8 mouse cellular contexts compared by ENCODE assay signal in the genomic region with DNA sequence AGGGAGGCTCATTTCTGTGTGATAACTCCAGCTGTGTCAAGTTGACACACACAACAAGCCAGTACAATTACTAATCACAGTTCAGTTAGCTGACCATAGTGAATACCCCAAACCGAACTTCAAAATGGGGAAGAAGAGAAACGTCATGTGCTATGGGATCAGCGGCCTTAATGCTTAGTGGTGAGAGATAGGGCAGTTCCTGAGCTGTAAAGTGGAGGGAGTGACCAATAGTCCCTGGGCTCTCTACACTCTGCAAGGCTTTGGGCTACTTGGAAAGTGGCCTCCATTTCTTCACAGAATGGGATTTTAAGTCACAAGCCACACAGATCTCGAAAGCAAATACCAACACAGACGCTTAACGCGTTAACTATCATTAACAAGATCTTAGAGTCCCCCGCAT. TPM values are rescaled to one million over a fixed set of nuclear protein-coding genes. Genes with fewer than 3 reads are reported as not detected.
DNase-seq lines count a peak whose midpoint lies in the region; ATAC-seq and TF ChIP-seq lines count a peak whose summit lies in the region.

No protein-coding gene starts in this region.

- H3K4me2 ChIP-seq in kidney, embryonic 16.5 days (replicated peaks; ENCODE audit: low read depth, low read length): peak overlapping the region; percentile 80
- peak overlapping the region; percentile 94 for H3K4me2 ChIP-seq in hindbrain, postnatal 0 days (ENCODE audit: low read depth, low read length)
- peak overlapping the region; percentile 89 for H3K4me2 ChIP-seq in midbrain, postnatal 0 days (ENCODE audit: low read depth, low read length, poor library complexity, severe bottlenecking)

- DNase-seq in kidney, postnatal 10 days: no peak
- no peak for DNase-seq in hindbrain, postnatal 0 days (ENCODE audit: low spot score)
- no peak for DNase-seq in midbrain, postnatal 0 days (ENCODE audit: low spot score)
- no peak for DNase-seq in spleen, postnatal 4 days (ENCODE audit: low spot score in 2 of 2)
- DNase-seq in kidney, postnatal 14 days: no peak

- no peaks in the 10 kb centered on the region for H3K27me3 ChIP-seq in kidney, embryonic 16.5 days (ENCODE audit: insufficient read depth, low read length)
- H3K27me3 ChIP-seq in hindbrain, postnatal 0 days (ENCODE audit: insufficient read depth, low read length): no peaks in the 10 kb centered on the region
- no peaks in the 10 kb centered on the region for H3K27me3 ChIP-seq in midbrain, postnatal 0 days (ENCODE audit: insufficient read depth, low read length)

- H3K4me1 ChIP-seq in kidney, embryonic 16.5 days (ENCODE audit: insufficient read depth, low read length): peaks cover 20% of the 10 kb centered on the region
- peaks cover 4% of the 10 kb centered on the region for H3K4me1 ChIP-seq in brown adipose tissue, adult 24 weeks (ENCODE audit: control insufficient read depth, insufficient read depth, insufficient read length, low read length)
- peaks cover 24% of the 10 kb centered on the region for H3K4me1 ChIP-seq in hindbrain, postnatal 0 days (ENCODE audit: insufficient read depth, low read length)
- peaks cover 17% of the 10 kb centered on the region for H3K4me1 ChIP-seq in midbrain, postnatal 0 days (ENCODE audit: insufficient read depth, low read length)

- H3K9ac ChIP-seq in kidney, embryonic 16.5 days (replicated peaks; ENCODE audit: low read length): peak overlapping the region; percentile 89
- H3K9ac ChIP-seq in hindbrain, postnatal 0 days (replicated peaks; ENCODE audit: low read length): peak overlapping the region; percentile 92
- peak overlapping the region; percentile 91 for H3K9ac ChIP-seq in midbrain, postnatal 0 days (replicated peaks; ENCODE audit: low read length, poor library complexity, severe bottlenecking)

- H3K36me3 ChIP-seq in kidney, embryonic 16.5 days (ENCODE audit: insufficient read depth, low read length): peaks cover 13% of the 10 kb centered on the region; the same call in 1 of the 2 replicates
- no peaks in the 10 kb centered on the region for H3K36me3 ChIP-seq in hindbrain, postnatal 0 days (ENCODE audit: insufficient read depth, low read length)
- H3K36me3 ChIP-seq in midbrain, postnatal 0 days (ENCODE audit: insufficient read depth, low read length): peaks cover 8% of the 10 kb centered on the region

- 22% methylated on average over 8 of the region's 8 CpGs for WGBS in kidney, embryonic 16.5 days
- 38% methylated on average over 8 of the region's 8 CpGs for WGBS in hindbrain, postnatal 0 days
- 40% methylated on average over 8 of the region's 8 CpGs for WGBS in midbrain, postnatal 0 days

- no peaks in the 10 kb centered on the region for H3K9me3 ChIP-seq in kidney, embryonic 16.5 days (ENCODE audit: low read length)
- H3K9me3 ChIP-seq in hindbrain, postnatal 0 days (ENCODE audit: low read length): no peaks in the 10 kb centered on the region
- no peaks in the 10 kb centered on the region for H3K9me3 ChIP-seq in midbrain, postnatal 0 days (ENCODE audit: low read length)

- TF ChIP-seq CTCF in hindbrain, postnatal 0 days (IDR thresholded peaks at IDR 0.05; ENCODE audit: low read depth): no peak
- TF ChIP-seq CTCF in midbrain, postnatal 0 days (IDR thresholded peaks at IDR 0.05): no peak

- peak overlapping the region; percentile 81 for H3K4me3 ChIP-seq in kidney, embryonic 16.5 days (ENCODE audit: low read length)
- peak overlapping the region; percentile 94 for H3K4me3 ChIP-seq in brown adipose tissue, adult 24 weeks (ENCODE audit: insufficient read depth, low read depth, low read length)
- peak overlapping the region; percentile 91 for H3K4me3 ChIP-seq in hindbrain, postnatal 0 days (ENCODE audit: low read length)
- H3K4me3 ChIP-seq in midbrain, postnatal 0 days (ENCODE audit: low read depth, low read length): peak overlapping the region; percentile 93

- peak overlapping the region; percentile 89 for H3K27ac ChIP-seq in kidney, embryonic 16.5 days (ENCODE audit: low read length)
- 0 out of 2 replicates have a peak overlapping the region, but pooled peaks have one; percentile 86 for H3K27ac ChIP-seq in brown adipose tissue, adult 24 weeks (replicated peaks; ENCODE audit: low read depth, low read length)
- peak overlapping the region; percentile 95 for H3K27ac ChIP-seq in hindbrain, postnatal 0 days
- peak overlapping the region; percentile 85 for H3K27ac ChIP-seq in midbrain, postnatal 0 days (ENCODE audit: low read depth, low read length)

- no peak for ATAC-seq in kidney, embryonic 16.5 days (ENCODE audit: low FRiP score, low TSS enrichment)
- ATAC-seq in hindbrain, postnatal 0 days: no peak
- no peak for ATAC-seq in midbrain, postnatal 0 days (ENCODE audit: low FRiP score)
- no peak for ATAC-seq in activated CD4-positive, CD25-positive, alpha-beta regulatory T cell, adult 4 months

RNA-seq across cellular contexts. Expression of gene 0610012G03Rik, which starts 1.0 kb away (rescaled TPM):
- 96.2 and 103 TPM in 2 replicates for polyA plus RNA-seq in kidney, embryonic 16.5 days (2015; fragmentation: Nextera tagmentation; extraction: Ambion mirVana)
- polyA plus RNA-seq in brown adipose tissue, adult 24 weeks (2012; ENCODE audit: insufficient read depth, insufficient read length, missing spikeins): 106 and 114 TPM in 2 replicates
- total RNA-seq in hindbrain, postnatal 0 days (2014; rRNA removed): 111 and 117 TPM in 2 replicates
- polyA plus RNA-seq in hindbrain, postnatal 0 days (2015; fragmentation: Nextera tagmentation; extraction: Ambion mirVana): 142 and 144 TPM in 2 replicates
- total RNA-seq in midbrain, postnatal 0 days (2014; rRNA removed): 95.0 and 98.0 TPM in 2 replicates
- polyA plus RNA-seq in midbrain, postnatal 0 days (2015; fragmentation: Nextera tagmentation; extraction: Ambion mirVana): 139 and 143 TPM in 2 replicates
- 1 to 10 TPM; 5.5 to 7.3 TPM for polyA plus RNA-seq in activated CD4-positive, CD25-positive, alpha-beta regulatory T cell, adult 4 months (2017; shearing (Covaris generic))

RNA-seq across cellular contexts. Expression of gene Ncbp2, which starts 1.0 kb away (rescaled TPM):
- 115 and 119 TPM in 2 replicates for polyA plus RNA-seq in kidney, embryonic 16.5 days (2015; fragmentation: Nextera tagmentation; extraction: Ambion mirVana)
- polyA plus RNA-seq in brown adipose tissue, adult 24 weeks (2012; ENCODE audit: insufficient read depth, insufficient read length, missing spikeins): 67.8 and 91.6 TPM in 2 replicates
- total RNA-seq in hindbrain, postnatal 0 days (2014; rRNA removed): 18.0 and 19.9 TPM in 2 replicates
- 63.7 and 64.9 TPM in 2 replicates for polyA plus RNA-seq in hindbrain, postnatal 0 days (2015; fragmentation: Nextera tagmentation; extraction: Ambion mirVana)
- 25.9 and 31.5 TPM in 2 replicates for total RNA-seq in midbrain, postnatal 0 days (2014; rRNA removed)
- polyA plus RNA-seq in midbrain, postnatal 0 days (2015; fragmentation: Nextera tagmentation; extraction: Ambion mirVana): 65.7 and 73.2 TPM in 2 replicates
- polyA plus RNA-seq in activated CD4-positive, CD25-positive, alpha-beta regulatory T cell, adult 4 months (2017; shearing (Covaris generic)): 10 to 100 TPM; 32.3 to 38.7 TPM

RNA-seq across cellular contexts. Expression of gene Pigz, which starts 13.7 kb away (rescaled TPM):
- polyA plus RNA-seq in kidney, embryonic 16.5 days (2015; fragmentation: Nextera tagmentation; extraction: Ambion mirVana): 1.0 and 1.4 TPM in 2 replicates
- polyA plus RNA-seq in brown adipose tissue, adult 24 weeks (2012; ENCODE audit: insufficient read depth, insufficient read length, missing spikeins): 1.1 TPM in 1 of 2 replicates, not detected in the other
- total RNA-seq in hindbrain, postnatal 0 days (2014; rRNA removed): 6.1 and 16.9 TPM in 2 replicates
- 5.2 and 5.5 TPM in 2 replicates for polyA plus RNA-seq in hindbrain, postnatal 0 days (2015; fragmentation: Nextera tagmentation; extraction: Ambion mirVana)
- total RNA-seq in midbrain, postnatal 0 days (2014; rRNA removed): 2.1 and 3.2 TPM in 2 replicates
- 2.5 and 3.9 TPM in 2 replicates for polyA plus RNA-seq in midbrain, postnatal 0 days (2015; fragmentation: Nextera tagmentation; extraction: Ambion mirVana)
- polyA plus RNA-seq in activated CD4-positive, CD25-positive, alpha-beta regulatory T cell, adult 4 months (2017; shearing (Covaris generic)): under 1 TPM; 0.44 to 0.64 TPM

RNA-seq across cellular contexts. Expression of gene Senp5, which starts 55.8 kb away (rescaled TPM):
- polyA plus RNA-seq in kidney, embryonic 16.5 days (2015; fragmentation: Nextera tagmentation; extraction: Ambion mirVana): 14.0 and 15.5 TPM in 2 replicates
- 8.1 and 10.8 TPM in 2 replicates for polyA plus RNA-seq in brown adipose tissue, adult 24 weeks (2012; ENCODE audit: insufficient read depth, insufficient read length, missing spikeins)
- total RNA-seq in hindbrain, postnatal 0 days (2014; rRNA removed): 21.3 and 21.4 TPM in 2 replicates
- polyA plus RNA-seq in hindbrain, postnatal 0 days (2015; fragmentation: Nextera tagmentation; extraction: Ambion mirVana): 11.6 and 11.8 TPM in 2 replicates
- 23.3 and 26.5 TPM in 2 replicates for total RNA-seq in midbrain, postnatal 0 days (2014; rRNA removed)
- polyA plus RNA-seq in midbrain, postnatal 0 days (2015; fragmentation: Nextera tagmentation; extraction: Ambion mirVana): 10.1 and 12.8 TPM in 2 replicates
- polyA plus RNA-seq in activated CD4-positive, CD25-positive, alpha-beta regulatory T cell, adult 4 months (2017; shearing (Covaris generic)): 1 to 10 TPM; 9.4 to 9.5 TPM

Comparison
In these comparisons a context has a peak if more than half of its experiments do, and no peak if none do; other contexts are left out.
1. RNA of gene 0610012G03Rik, which starts 1.0 kb away (polyA plus RNA-seq): 142 to 144 TPM in hindbrain, postnatal 0 days, 139 to 143 TPM in midbrain, postnatal 0 days, 106 to 114 TPM in brown adipose tissue, adult 24 weeks and 96.2 to 103 TPM in kidney, embryonic 16.5 days; 5.5 to 7.3 TPM in activated CD4-positive, CD25-positive, alpha-beta regulatory T cell, adult 4 months; every median in the first group is over 10 times any median in the second.
2. Peak in every context shown above with its lines, with median percentiles within 50 percentile points of each other: H3K27ac ChIP-seq, H3K4me2 ChIP-seq, H3K4me3 ChIP-seq and H3K9ac ChIP-seq.